Mouse (Mus musculus) midbrain, embryonic 16.5 days (tissue): ENCODE results near the gene Unk. TPM values are rescaled to one million over a fixed set of nuclear protein-coding genes. Genes with fewer than 3 reads are reported as not detected.

Experiments used
- ATAC-seq: fragments of 200-750 bp; cut with Nextera tagmentation; 2 replicates; pipeline ENCODE4 v1.8.0; 2017; ENCODE audit warnings: moderate TSS enrichment
- H3K27ac ChIP-seq: fragments of 300-500 bp; sonication (generic); 2 replicates; pipeline ENCODE4 v1.5.1; 2014; ENCODE audit warnings: mild to moderate bottlenecking, low read length, mixed read lengths
- H3K27me3 ChIP-seq: fragments of 300-500 bp; sonication (generic); 2 replicates; pipeline ENCODE4 v1.6.1; 2014; ENCODE audit warnings: low read depth, low read length, mixed read lengths; ENCODE audit not compliant: control insufficient read depth, insufficient read depth
- H3K36me3 ChIP-seq: fragments of 300-500 bp; sonication (generic); 2 replicates; pipeline ENCODE4 v1.6.1; 2014; ENCODE audit warnings: mild to moderate bottlenecking, low read length, moderate library complexity, mixed read lengths; ENCODE audit not compliant: control insufficient read depth, insufficient read depth
- H3K4me1 ChIP-seq: fragments of 300-500 bp; sonication (generic); 2 replicates; pipeline ENCODE4 v1.6.1; 2014; ENCODE audit warnings: mild to moderate bottlenecking, low read length, mixed read lengths; ENCODE audit not compliant: control insufficient read depth, insufficient read depth
- H3K4me2 ChIP-seq: fragments of 300-500 bp; sonication (generic); 2 replicates; pipeline ENCODE4 v1.6.1; 2014; ENCODE audit warnings: mild to moderate bottlenecking, low read length, mixed read lengths
- H3K4me3 ChIP-seq: fragments of 300-500 bp; sonication (generic); 2 replicates; pipeline ENCODE4 v1.5.1; 2014; ENCODE audit warnings: low read depth, mild to moderate bottlenecking, low read length, moderate library complexity, mixed read lengths
- H3K9ac ChIP-seq: fragments of 300-500 bp; sonication (generic); 2 replicates; pipeline ENCODE4 v1.6.1; 2014; ENCODE audit warnings: low read depth, low read length, mixed read lengths
- H3K9me3 ChIP-seq: fragments of 300-500 bp; sonication (generic); replicated peaks from 2 replicates; pipeline ENCODE4 v1.6.1; 2014; ENCODE audit warnings: mild to moderate bottlenecking, low read length, mixed read lengths; ENCODE audit not compliant: control insufficient read depth, poor library complexity, severe bottlenecking
- WGBS: fragments of 180-500 bp; shearing (Covaris S2); extraction: QIAGEN DNeasy Blood & Tissue Kit; methylation state at CpG from one replicate; pipeline ENCODE4 v1.1.7; 2014; 5-methylcytosine and 5-hydroxymethylcytosine counted together
- polyA plus RNA-seq: library from polyadenylated mRNA; unstranded; fragments of >200 nt; fragmentation: Nextera tagmentation; extraction: Ambion mirVana; gene quantifications from 2 replicates; pipeline ENCODE4 v1.2.1, GENCODE M21; 2015

Unk gene
- polyA plus RNA-seq, 1 experiment from 2014 or later = 36.6 TPM

DNA sequence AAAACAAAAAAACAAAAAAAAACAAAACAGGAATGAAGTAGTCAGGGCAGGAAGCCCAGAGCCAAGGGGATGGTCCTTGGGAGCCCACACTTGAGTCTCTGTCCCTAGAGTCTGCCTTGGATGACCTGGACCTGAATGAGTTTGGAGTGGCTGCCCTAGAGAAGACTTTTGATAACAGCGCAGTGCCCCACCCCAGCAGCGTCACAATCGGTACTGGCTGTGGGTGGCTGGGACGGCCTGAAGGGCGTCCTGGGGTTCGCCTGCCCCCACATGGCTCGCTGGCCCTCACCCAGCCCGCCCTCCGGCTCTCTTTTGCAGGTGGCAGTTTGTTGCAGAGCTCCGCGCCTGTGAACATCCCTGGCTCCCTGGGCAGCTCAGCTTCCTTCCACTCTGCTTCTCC lies 25.8 kb downstream of the Unk start:
- no peak overlapping the region for H3K27ac ChIP-seq
- no peak overlapping the region for H3K9ac ChIP-seq
- no peak overlapping the region for H3K4me2 ChIP-seq
- H3K27me3 ChIP-seq = no peaks in the 10 kb centered on the region
- 98% methylated on average over 11 of the region's 11 CpGs for WGBS
- no peak overlapping the region for H3K4me3 ChIP-seq
- no peak for ATAC-seq
- H3K4me1 ChIP-seq = no peaks in the 10 kb centered on the region
- peaks cover 49% of the 10 kb centered on the region for H3K36me3 ChIP-seq
- H3K9me3 ChIP-seq = no peaks in the 10 kb centered on the region

DNA sequence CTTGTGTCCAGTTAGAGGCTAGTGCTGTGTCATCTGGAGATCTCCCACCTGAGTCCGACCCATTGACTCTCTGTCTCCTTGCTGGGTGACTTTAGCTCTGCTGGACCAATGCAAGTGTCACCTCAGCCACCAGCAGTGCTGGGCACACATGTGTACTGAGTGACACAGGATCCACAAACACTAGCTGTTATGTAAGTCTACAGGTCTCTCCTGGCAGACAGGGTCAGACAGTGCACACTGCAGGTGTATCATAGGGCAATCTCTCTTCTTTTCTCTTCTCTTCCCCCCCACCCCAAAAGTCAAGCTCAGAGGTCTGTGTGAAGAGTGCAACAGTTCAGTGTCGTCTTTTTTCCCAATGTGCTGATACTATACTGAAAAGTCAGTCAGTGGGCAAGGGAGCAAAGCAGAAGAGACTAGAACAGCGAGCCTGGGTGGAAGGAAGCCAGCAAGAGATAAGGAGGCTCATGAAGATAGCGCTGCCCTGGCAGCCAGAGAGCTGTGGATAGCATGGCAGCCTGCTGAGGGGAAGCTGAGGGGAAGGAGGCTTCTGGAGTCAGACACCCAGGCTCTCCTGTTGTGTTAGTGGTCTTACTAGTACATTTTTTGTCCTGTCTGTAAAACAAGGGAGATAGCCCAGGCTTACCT lies 27.2 kb downstream of the Unk start:
- Histone ChIP-seq H3K27ac (no peak overlapping the region), H3K9ac (no peak overlapping the region), H3K4me2 (no peak overlapping the region), H3K4me3 (no peak overlapping the region), H3K4me1 (no peaks in the 10 kb centered on the region), H3K27me3 (no peaks in the 10 kb centered on the region), H3K9me3 (no peaks in the 10 kb centered on the region), H3K36me3 (peaks cover 49% of the 10 kb centered on the region)
- WGBS = 88% methylated on average over 4 of the region's 4 CpGs
- no peak for ATAC-seq

DNA sequence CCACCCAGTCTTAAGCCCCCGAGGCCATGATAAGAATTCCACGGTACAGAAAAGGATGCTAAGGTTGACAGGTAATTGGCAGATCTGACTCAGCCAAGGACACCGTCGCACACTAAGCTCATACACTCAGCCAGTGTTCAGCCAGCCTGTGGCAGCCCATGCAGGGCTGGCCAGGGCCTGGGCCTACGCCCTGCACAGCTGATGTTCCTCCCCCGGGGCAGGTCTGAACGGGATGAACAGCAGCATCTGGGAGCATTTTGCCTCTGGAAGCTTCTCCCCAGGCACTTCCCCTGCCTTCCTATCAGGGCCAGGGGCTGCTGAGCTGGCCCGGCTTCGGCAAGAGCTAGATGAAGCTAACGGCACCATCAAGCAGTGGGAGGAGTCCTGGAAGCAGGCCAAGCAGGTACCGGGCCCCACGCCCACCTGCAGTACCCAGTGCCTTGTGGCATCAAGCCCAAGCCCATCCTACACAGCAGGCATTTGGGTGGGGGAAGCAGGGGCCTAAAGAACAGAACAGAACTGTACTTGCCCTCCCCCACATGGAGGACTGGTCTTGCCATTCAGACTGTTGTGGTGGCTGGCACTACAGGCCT lies 28.0 kb downstream of the Unk start:
- Histone ChIP-seq H3K4me2 (no peak overlapping the region), H3K4me3 (no peak overlapping the region), H3K4me1 (no peaks in the 10 kb centered on the region), H3K27me3 (no peaks in the 10 kb centered on the region), H3K36me3 (peaks cover 41% of the 10 kb centered on the region), H3K9me3 (no peaks in the 10 kb centered on the region), H3K9ac (0 out of 2 replicates have a peak overlapping the region, but pooled peaks have one; percentile 14), H3K27ac (no peak overlapping the region)
- no peak for ATAC-seq
- 80% methylated on average over 12 of the region's 12 CpGs for WGBS

- no peak overlapping the region for H3K27ac ChIP-seq
- H3K4me2 ChIP-seq = no peak overlapping the region
- ATAC-seq = no peak
- peaks cover 36% of the 10 kb centered on the region for H3K36me3 ChIP-seq
- no peaks in the 10 kb centered on the region for H3K4me1 ChIP-seq
- H3K4me3 ChIP-seq = no peak overlapping the region
- H3K9me3 ChIP-seq = no peaks in the 10 kb centered on the region
- no peaks in the 10 kb centered on the region for H3K27me3 ChIP-seq
- WGBS = 93% methylated on average over 17 of the region's 17 CpGs
- no peak overlapping the region for H3K9ac ChIP-seq
These were observed 29.0 kb downstream of the Unk start for GRCm38 (mm10) chr11:116058868-116059690.

GRCm38 (mm10) chr11:116059691-116060025 lies 29.5 kb downstream of the Unk start:
- Histone ChIP-seq H3K4me2 (no peak overlapping the region), H3K36me3 (peaks cover 33% of the 10 kb centered on the region), H3K9me3 (no peaks in the 10 kb centered on the region), H3K27me3 (no peaks in the 10 kb centered on the region), H3K4me3 (no peak overlapping the region), H3K27ac (no peak overlapping the region), H3K9ac (no peak overlapping the region), H3K4me1 (no peaks in the 10 kb centered on the region)
- ATAC-seq = no peak
- WGBS = 95% methylated on average over 11 of the region's 11 CpGs

- WGBS = 92% methylated on average over 9 of the region's 9 CpGs
- H3K27ac ChIP-seq = no peak overlapping the region
- peaks cover 25% of the 10 kb centered on the region for H3K36me3 ChIP-seq
These were observed 30.5 kb downstream of the Unk start for GRCm38 (mm10) chr11:116060596-116060995.

GRCm38 (mm10) chr11:116061641-116062415 lies 31.7 kb downstream of the Unk start:
- 88% methylated on average over 13 of the region's 13 CpGs for WGBS
- Histone ChIP-seq H3K9ac (no peak overlapping the region), H3K27ac (no peak overlapping the region), H3K4me2 (no peak overlapping the region), H3K9me3 (no peaks in the 10 kb centered on the region), H3K36me3 (peaks cover 20% of the 10 kb centered on the region), H3K4me1 (no peaks in the 10 kb centered on the region), H3K4me3 (no peak overlapping the region), H3K27me3 (no peaks in the 10 kb centered on the region)
- ATAC-seq = no peak

More at GRCm38 (mm10) chr11:116060596-116060995, 30.5 kb downstream of the Unk start:
- Histone ChIP-seq H3K9me3 (no peaks in the 10 kb centered on the region), H3K27me3 (no peaks in the 10 kb centered on the region), H3K4me1 (no peaks in the 10 kb centered on the region), H3K4me3 (no peak overlapping the region), H3K4me2 (no peak overlapping the region), H3K9ac (no peak overlapping the region)
- ATAC-seq = no peak

DNA sequence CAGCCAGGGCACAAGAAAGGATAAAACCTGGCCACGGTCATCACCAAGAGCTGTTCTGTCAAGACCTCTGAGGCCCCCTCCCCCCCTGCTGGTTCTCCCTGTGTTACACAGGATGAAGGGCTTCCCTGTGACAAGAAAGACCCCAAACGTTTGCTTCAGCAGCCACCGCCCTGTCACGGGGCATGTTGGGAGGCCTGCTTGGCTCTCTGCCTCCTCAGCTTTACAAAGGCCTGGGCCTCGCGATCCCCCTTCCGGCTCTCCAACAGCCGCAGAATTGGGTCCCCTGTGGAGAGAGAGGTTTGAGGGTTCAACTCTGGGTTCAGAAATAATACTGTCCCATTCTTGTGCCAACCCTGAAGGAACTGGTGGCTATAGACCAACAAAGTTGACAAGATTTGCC lies 32.4 kb downstream of the Unk start:
- Histone ChIP-seq H3K4me1 (no peaks in the 10 kb centered on the region), H3K9ac (no peak overlapping the region), H3K27me3 (no peaks in the 10 kb centered on the region), H3K27ac (no peak overlapping the region), H3K9me3 (no peaks in the 10 kb centered on the region), H3K36me3 (peaks cover 20% of the 10 kb centered on the region), H3K4me2 (no peak overlapping the region), H3K4me3 (no peak overlapping the region)
- ATAC-seq = no peak
- 37% methylated on average over 8 of the region's 8 CpGs for WGBS
